Mouse (Mus musculus) spleen, adult 2 months (tissue): Measurements from ENCODE around the gene Foxp4. TPM values are rescaled to one million over a fixed set of nuclear protein-coding genes. Genes with fewer than 3 reads are reported as not detected.

Experiments used
- DNase-seq, 2 experiments: peaks; one replicate each; pipeline versions ENCODE4 v3.0.0 to v3.0.0-alpha.2; 2012 to 2021; ENCODE audit warnings: low spot score in 2 of 2, low read depth in 1 of 2
- H3K27ac ChIP-seq: fragments of 200-500 bp; 2 replicates; pipeline ENCODE4 v1.5.1; 2012; ENCODE audit warnings: low read length, inconsistent platforms; ENCODE audit not compliant: insufficient read depth
- H3K27me3 ChIP-seq: fragments of 200-500 bp; 2 replicates; pipeline ENCODE4 v1.6.1; 2012; ENCODE audit warnings: mild to moderate bottlenecking, moderate library complexity, low read length, inconsistent platforms; ENCODE audit not compliant: control insufficient read depth, insufficient read depth
- H3K36me3 ChIP-seq: fragments of 200-500 bp; 2 replicates; pipeline ENCODE4 v1.6.1; 2012; ENCODE audit warnings: mild to moderate bottlenecking, low read length, inconsistent platforms; ENCODE audit not compliant: control insufficient read depth, insufficient read depth
- H3K4me1 ChIP-seq: fragments of 200-500 bp; 2 replicates; pipeline ENCODE4 v1.6.1; 2011; ENCODE audit warnings: inconsistent platforms; ENCODE audit not compliant: control insufficient read depth, insufficient read depth, insufficient read length
- H3K4me3 ChIP-seq: fragments of 200-500 bp; 2 replicates; pipeline ENCODE4 v1.5.1; 2011; ENCODE audit warnings: mild to moderate bottlenecking, inconsistent platforms; ENCODE audit not compliant: insufficient read depth, insufficient read length; ENCODE audit errors: extremely low read depth
- CTCF ChIP-seq: fragments of 200-500 bp; IDR thresholded peaks from 2 replicates; pipeline ENCODE4 v1.5.1; 2011; ENCODE audit warnings: mild to moderate bottlenecking, inconsistent platforms; ENCODE audit not compliant: insufficient read depth, insufficient read length, insufficient replicate concordance; ENCODE audit errors: extremely low read depth
- POLR2A ChIP-seq: fragments of 200-500 bp; IDR thresholded peaks from 2 replicates; pipeline ENCODE4 v1.6.1; 2011; ENCODE audit warnings: low read depth, low read length, inconsistent platforms
- WGBS: fragments of 180-500 bp; shearing (Covaris S2); methylation state at CpG from one replicate; pipeline ENCODE4 v1.1.7; 2018; 5-methylcytosine and 5-hydroxymethylcytosine counted together
- polyA plus RNA-seq: library from polyadenylated mRNA; depleted of rRNA; stranded (reverse); fragments of >200 nt; gene quantifications from 2 replicates; pipeline ENCODE4 v1.2.3, GENCODE M21; 2012

Foxp4 gene
- polyA plus RNA-seq, 1 experiment: 62.0 TPM

- peak overlapping the region; percentile 99 for H3K4me3 ChIP-seq
- no peak for TF ChIP-seq POLR2A
- TF ChIP-seq CTCF: no peak
- H3K27me3 ChIP-seq: no peaks in the 10 kb centered on the region
- H3K27ac ChIP-seq: no peak overlapping the region
- H3K36me3 ChIP-seq: peaks cover 1% of the 10 kb centered on the region; the same call in 1 of the 2 replicates
- DNase-seq: peak in 1 of 2 experiments; percentile 13
- peaks cover 18% of the 10 kb centered on the region for H3K4me1 ChIP-seq
- 10% methylated on average over 21 of the region's 21 CpGs for WGBS
Observed at GRCm38 (mm10) chr17:47922116-47922515, 2.3 kb downstream of the Foxp4 start.

- Histone ChIP-seq H3K27ac (no peak overlapping the region), H3K4me3 (no peak overlapping the region), H3K36me3 (peaks cover 1% of the 10 kb centered on the region; the same call in 1 of the 2 replicates), H3K27me3 (no peaks in the 10 kb centered on the region), H3K4me1 (peaks cover 14% of the 10 kb centered on the region)
- 62% methylated on average over 4 of the region's 4 CpGs for WGBS
- TF ChIP-seq POLR2A: no peak
- no peak for TF ChIP-seq CTCF
- DNase-seq: no peak
Observed at GRCm38 (mm10) chr17:47921136-47921665, 3.2 kb downstream of the Foxp4 start.

GRCm38 (mm10) chr17:47919826-47920225 lies 4.6 kb downstream of the Foxp4 start:
- peaks cover 3% of the 10 kb centered on the region; the same call in 1 of the 2 replicates for H3K36me3 ChIP-seq
- no peak for DNase-seq
- 88% methylated on average over 5 of the region's 5 CpGs for WGBS
- H3K27me3 ChIP-seq: no peaks in the 10 kb centered on the region
- H3K4me1 ChIP-seq: peaks cover 10% of the 10 kb centered on the region
- no peak overlapping the region for H3K4me3 ChIP-seq
- no peak overlapping the region for H3K27ac ChIP-seq
- TF ChIP-seq CTCF (no peak), POLR2A (no peak)

- WGBS: 89% methylated on average over 5 of the region's 5 CpGs
- DNase-seq: no peak
- peaks cover 10% of the 10 kb centered on the region for H3K4me1 ChIP-seq
- H3K27ac ChIP-seq: no peak overlapping the region
- peaks cover 5% of the 10 kb centered on the region for H3K36me3 ChIP-seq
- H3K27me3 ChIP-seq: no peaks in the 10 kb centered on the region
- H3K4me3 ChIP-seq: no peak overlapping the region
- no peak for TF ChIP-seq POLR2A
- TF ChIP-seq CTCF: no peak
Observed at GRCm38 (mm10) chr17:47917907-47918306, 6.5 kb downstream of the Foxp4 start.

- TF ChIP-seq POLR2A: no peak
- TF ChIP-seq CTCF: no peak
Observed at GRCm38 (mm10) chr17:47917212-47917611, 7.2 kb downstream of the Foxp4 start.

GRCm38 (mm10) chr17:47914676-47915219 lies 9.7 kb downstream of the Foxp4 start:
- WGBS: 93% methylated on average over 9 of the region's 9 CpGs
- TF ChIP-seq POLR2A (no peak), CTCF (no peak)
- DNase-seq: no peak

More at GRCm38 (mm10) chr17:47917212-47917611, 7.2 kb downstream of the Foxp4 start:
- Histone ChIP-seq H3K4me1 (peaks cover 6% of the 10 kb centered on the region), H3K27ac (no peak overlapping the region), H3K36me3 (peaks cover 6% of the 10 kb centered on the region), H3K27me3 (no peaks in the 10 kb centered on the region), H3K4me3 (no peak overlapping the region)
- no peak for DNase-seq
- WGBS: 95% methylated on average over 3 of the region's 3 CpGs

More at GRCm38 (mm10) chr17:47914676-47915219, 9.7 kb downstream of the Foxp4 start:
- H3K27ac ChIP-seq: no peak overlapping the region
- H3K36me3 ChIP-seq: peaks cover 5% of the 10 kb centered on the region
- H3K4me3 ChIP-seq: no peak overlapping the region
- no peaks in the 10 kb centered on the region for H3K27me3 ChIP-seq
- peaks cover 5% of the 10 kb centered on the region; the same call in 1 of the 2 replicates for H3K4me1 ChIP-seq
